Mouse (Mus musculus): ENCODE measurements around the gene Stfa1.
"Not testable (repeated sequence)": the region's sequence is repeated elsewhere in the genome, so short reads cannot be mapped to it uniquely, and the experiment has no call there.

Stfa1 gene

DNA sequence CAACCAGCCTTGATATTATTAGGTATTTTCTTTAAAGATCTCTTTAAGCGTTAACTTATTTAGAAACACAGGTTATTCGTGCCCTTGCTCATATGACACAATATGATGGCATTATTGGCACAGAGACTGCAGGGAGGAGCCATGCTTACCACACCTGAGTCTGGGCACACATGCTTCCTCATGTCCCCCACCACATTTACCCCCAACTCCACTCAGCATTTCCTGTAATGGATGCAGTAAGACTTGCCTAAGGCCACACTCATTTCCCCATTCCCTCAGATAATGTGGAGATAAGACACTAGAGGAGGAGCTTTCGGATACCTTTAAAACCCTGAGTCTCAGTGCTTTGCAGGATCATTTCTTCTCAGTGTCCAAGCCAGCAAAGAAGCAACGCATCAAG, at the start of gene Stfa1:
Gene Stfa1, plus strand, starts transcription at position 156 of the 400 bp plus-strand sequence.
- DNase-seq: not testable (repeated sequence)

DNA sequence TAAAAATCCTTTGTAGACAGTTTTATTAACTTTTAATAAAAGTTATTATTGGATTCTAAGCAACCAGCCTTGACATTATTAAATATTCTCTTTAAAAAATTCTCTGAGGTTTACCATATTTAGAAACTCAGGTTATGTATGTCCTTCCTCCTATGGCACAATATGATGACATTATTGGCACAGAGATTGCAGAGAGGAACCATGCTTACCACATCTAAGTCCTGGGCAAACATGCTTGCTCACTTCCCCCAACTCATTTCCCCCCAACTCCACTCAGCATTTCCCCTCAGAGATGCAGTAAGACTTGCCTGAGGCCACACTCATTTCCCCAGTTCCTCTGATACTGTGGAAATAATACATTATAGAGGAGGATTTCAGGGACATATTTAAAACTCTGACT, 16.2 kb upstream of the Stfa1 start:
- DNase-seq: not testable (repeated sequence)

DNA sequence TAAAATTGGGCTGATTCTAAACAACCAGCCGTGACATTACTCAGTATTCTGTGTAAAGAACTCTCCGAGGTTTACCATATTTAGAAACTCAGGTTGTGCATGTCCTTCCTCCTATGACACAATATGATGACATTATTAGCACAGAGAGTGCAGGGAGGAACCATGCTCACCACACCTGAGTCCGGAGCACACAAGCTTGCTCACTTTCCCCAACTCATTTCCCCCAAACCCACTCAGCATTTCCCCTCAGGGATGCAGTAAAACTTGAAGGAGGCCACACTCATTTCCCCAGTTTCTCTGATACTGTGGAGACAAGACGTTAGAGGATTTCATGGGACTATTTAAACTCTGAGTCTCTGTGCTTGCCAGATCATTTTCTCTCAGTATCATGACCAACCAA, 12.4 kb downstream of the Stfa1 start:
- DNase-seq: no peak

DNA sequence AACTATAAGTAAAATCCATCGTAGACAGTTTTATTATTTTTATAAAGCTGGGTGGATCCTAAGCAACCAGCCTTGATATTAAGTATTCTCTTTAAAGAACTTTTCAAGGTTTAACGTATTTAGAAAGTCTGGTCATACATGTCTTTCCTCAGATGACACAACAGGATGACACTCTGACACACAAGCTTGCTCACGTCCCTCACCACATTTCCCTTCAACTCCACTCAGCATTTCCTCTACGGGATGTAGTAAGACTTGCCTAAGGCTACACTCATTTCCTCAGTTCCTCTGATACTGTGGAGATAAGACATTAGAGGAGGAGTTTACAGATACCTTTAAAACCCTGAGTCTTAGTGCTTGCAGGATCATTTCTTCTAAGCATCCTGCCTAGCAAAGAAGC, 30.9 kb downstream of the Stfa1 start:
- DNase-seq: no peak

GRCm38 (mm10) chr16:36316111-36316510, 39.4 kb downstream of the Stfa1 start:
- DNase-seq: not testable (repeated sequence)

- DNase-seq: no peak
Observed at GRCm38 (mm10) chr16:36319286-36319685, 42.5 kb downstream of the Stfa1 start.

GRCm38 (mm10) chr16:36334232-36334631, 57.5 kb downstream of the Stfa1 start, which contains the start of gene BC117090:
TSS of gene BC117090 (minus strand) at chr16:36334332.
- no peak for DNase-seq

All from right cerebral cortex, postnatal 14 days (tissue).